Mouse (Mus musculus) MEL (cell line): Measurements from ENCODE around the gene Pax4. TPM values are rescaled to one million over a fixed set of nuclear protein-coding genes. Genes with fewer than 3 reads are reported as not detected.

ENCODE experiments used
- DNase-seq: peaks from one replicate; pipeline ENCODE4 v3.0.0; 2011; ENCODE audit warnings: low read depth, low spot score
- H3K27ac ChIP-seq: 2 replicates; pipeline ENCODE4 v1.5.1; 2012; ENCODE audit warnings: low read depth, mild to moderate bottlenecking, control low read depth, low read length, moderate library complexity; ENCODE audit not compliant: control insufficient read depth
- H3K27me3 ChIP-seq, 2 experiments: fragments of 150-350 bp in 1 of 2; sonication (generic) in 1 of 2; 2 replicates each; pipeline ENCODE4 v1.6.1; 2012; ENCODE audit warnings: low read length in 2 of 2, mild to moderate bottlenecking in 2 of 2, improper control_type of control experiment in 1 of 2, moderate library complexity in 1 of 2; ENCODE audit not compliant: insufficient read depth in 2 of 2, control insufficient read depth in 1 of 2
- H3K36me3 ChIP-seq, 2 experiments: 2 replicates each; pipeline ENCODE4 v1.6.1; 2012 to 2014; ENCODE audit warnings: low read length in 2 of 2, improper control_type of control experiment in 1 of 2, inconsistent platforms in 1 of 2, mild to moderate bottlenecking in 1 of 2; ENCODE audit not compliant: insufficient read depth in 2 of 2, control insufficient read depth in 1 of 2
- H3K4me1 ChIP-seq, 2 experiments: fragments of 150-350 bp in 1 of 2; sonication (generic) in 1 of 2; 2 replicates each; pipeline ENCODE4 v1.6.1; 2012; ENCODE audit warnings: low read length in 2 of 2, improper control_type of control experiment in 1 of 2, mild to moderate bottlenecking in 1 of 2; ENCODE audit not compliant: insufficient read depth in 2 of 2, control insufficient read depth in 1 of 2
- H3K4me3 ChIP-seq, 2 experiments: fragments of 150-350 bp in 1 of 2; sonication (generic) in 1 of 2; 2 replicates each; pipeline ENCODE4 v1.5.1; 2012; ENCODE audit warnings: low read depth in 2 of 2, low read length in 2 of 2, mild to moderate bottlenecking in 2 of 2, moderate library complexity in 2 of 2, control low read depth in 1 of 2, improper control_type of control experiment in 1 of 2; ENCODE audit not compliant: control insufficient read depth in 1 of 2, insufficient read depth in 1 of 2
- H3K79me2 ChIP-seq: 2 replicates; pipeline ENCODE4 v1.6.1; 2012; ENCODE audit warnings: mild to moderate bottlenecking, low read length, moderate library complexity; ENCODE audit not compliant: control insufficient read depth, poor library complexity, insufficient read depth
- H3K9ac ChIP-seq: 2 replicates; pipeline ENCODE4 v1.6.1; 2012; ENCODE audit warnings: low read depth, mild to moderate bottlenecking, control low read depth, low read length, moderate library complexity; ENCODE audit not compliant: control insufficient read depth, poor library complexity, severe bottlenecking
- H3K9me3 ChIP-seq: fragments of 150-350 bp; sonication (generic); replicated peaks from 2 replicates; pipeline ENCODE4 v1.6.1; 2012; ENCODE audit warnings: mild to moderate bottlenecking, low read length, improper control_type of control experiment, moderate library complexity; ENCODE audit not compliant: insufficient read depth
- BHLHE40 ChIP-seq: IDR thresholded peaks from 2 replicates; pipeline ENCODE4 v1.6.1; 2012; ENCODE audit warnings: low read depth, mild to moderate bottlenecking, inconsistent platforms, low read length, improper control_type of control experiment, borderline replicate concordance
- CHD1 ChIP-seq: IDR thresholded peaks from 2 replicates; pipeline ENCODE4 v1.6.1; 2012; ENCODE audit warnings: low read depth, mild to moderate bottlenecking, inconsistent platforms, low read length, improper control_type of control experiment
- CHD2 ChIP-seq: IDR thresholded peaks from 2 replicates; pipeline ENCODE4 v1.6.1; 2011; ENCODE audit warnings: low read length, improper control_type of control experiment
- ELF1 ChIP-seq: IDR thresholded peaks from 2 replicates; pipeline ENCODE4 v1.6.1; 2014; ENCODE audit warnings: low read depth, mild to moderate bottlenecking, inconsistent platforms, low read length, improper control_type of control experiment, moderate library complexity
- ETS1 ChIP-seq: IDR thresholded peaks from 2 replicates; pipeline ENCODE4 v1.6.1; 2012; ENCODE audit warnings: low read depth, mild to moderate bottlenecking, inconsistent platforms, low read length, improper control_type of control experiment, moderate library complexity
- GABPA ChIP-seq: IDR thresholded peaks from 2 replicates; pipeline ENCODE4 v1.6.1; 2012; ENCODE audit warnings: low read depth, mild to moderate bottlenecking, inconsistent platforms, low read length, improper control_type of control experiment, moderate library complexity
- HCFC1 ChIP-seq: IDR thresholded peaks from 2 replicates; pipeline ENCODE4 v1.6.1; 2012; ENCODE audit warnings: low read depth, mild to moderate bottlenecking, inconsistent platforms, low read length, improper control_type of control experiment, moderate library complexity
- MAFK ChIP-seq: IDR thresholded peaks from 2 replicates; pipeline ENCODE4 v1.6.1; 2011; ENCODE audit warnings: low read depth, mild to moderate bottlenecking, low read length, improper control_type of control experiment, borderline replicate concordance
- MEF2A ChIP-seq: IDR thresholded peaks from 2 replicates; pipeline ENCODE4 v1.6.1; 2014; ENCODE audit warnings: low read depth, mild to moderate bottlenecking, inconsistent platforms, low read length, improper control_type of control experiment; ENCODE audit not compliant: poor library complexity, insufficient replicate concordance, severe bottlenecking; ENCODE audit errors: extremely low read depth
- MYB ChIP-seq: IDR thresholded peaks from 2 replicates; pipeline ENCODE4 v1.6.1; 2011; ENCODE audit warnings: mild to moderate bottlenecking, low read depth, low read length, improper control_type of control experiment
- MYC ChIP-seq: IDR thresholded peaks from 2 replicates; pipeline ENCODE4 v1.6.1; 2011; ENCODE audit warnings: low read depth, mild to moderate bottlenecking, low read length, improper control_type of control experiment, moderate library complexity
- POLR2A ChIP-seq, 2 experiments: IDR thresholded peaks; 2 replicates each; pipeline ENCODE4 v1.6.1; 2011 to 2012; ENCODE audit warnings: low read length in 2 of 2, mild to moderate bottlenecking in 2 of 2, control low read depth in 1 of 2, improper control_type of control experiment in 1 of 2, low read depth in 1 of 2, moderate library complexity in 1 of 2; ENCODE audit not compliant: control insufficient read depth in 1 of 2, insufficient read depth in 1 of 2, poor library complexity in 1 of 2
- POLR2AphosphoS2 ChIP-seq: IDR thresholded peaks from 2 replicates; pipeline ENCODE4 v1.6.1; 2011; ENCODE audit warnings: low read length, improper control_type of control experiment
- SMC3 ChIP-seq: IDR thresholded peaks from 2 replicates; pipeline ENCODE4 v1.6.1; 2011; ENCODE audit warnings: low read depth, low read length, improper control_type of control experiment
- TAL1 ChIP-seq: IDR thresholded peaks from 2 replicates; pipeline ENCODE4 v1.6.1; 2012; ENCODE audit warnings: mild to moderate bottlenecking, inconsistent platforms, low read length, moderate library complexity, mixed read lengths
- TCF12 ChIP-seq: IDR thresholded peaks from 2 replicates; pipeline ENCODE4 v1.6.1; 2014; ENCODE audit warnings: low read depth, mild to moderate bottlenecking, inconsistent platforms, low read length, improper control_type of control experiment, moderate library complexity
- USF1 ChIP-seq: IDR thresholded peaks from 2 replicates; pipeline ENCODE4 v1.6.1; 2014; ENCODE audit warnings: low read depth, mild to moderate bottlenecking, inconsistent platforms, low read length, improper control_type of control experiment, moderate library complexity
- USF2 ChIP-seq, 2 experiments: IDR thresholded peaks; 2 replicates each; pipeline ENCODE4 v1.6.1; 2011 to 2012; ENCODE audit warnings: improper control_type of control experiment in 2 of 2, low read length in 2 of 2, borderline replicate concordance in 1 of 2, inconsistent platforms in 1 of 2, low read depth in 1 of 2, mild to moderate bottlenecking in 1 of 2; ENCODE audit not compliant: insufficient read depth in 1 of 2
- ZMIZ1 ChIP-seq: IDR thresholded peaks from 2 replicates; pipeline ENCODE4 v1.6.1; 2012; ENCODE audit warnings: low read depth, mild to moderate bottlenecking, inconsistent platforms, low read length, improper control_type of control experiment, moderate library complexity
- ZNF384 ChIP-seq: IDR thresholded peaks from 2 replicates; pipeline ENCODE4 v1.6.1; 2012; ENCODE audit warnings: low read depth, mild to moderate bottlenecking, inconsistent platforms, low read length, improper control_type of control experiment
- polyA plus RNA-seq, 2 experiments: library from polyadenylated mRNA; stranded (reverse) in 1 of 2; unstranded in 1 of 2; fragments of >175 nt in 1 of 2; fragments of >200 nt in 1 of 2; gene quantifications; 2 replicates each; pipeline versions ENCODE4 v1.2.1 to v1.2.4; 2012; ENCODE audit warnings: low replicate concordance in 2 of 2, low read depth in 1 of 2; ENCODE audit not compliant: insufficient read length in 2 of 2, insufficient read depth in 1 of 2, missing spikeins in 1 of 2
- total RNA-seq: library from RNA; depleted of rRNA; stranded (reverse); fragments of 300-350 nt; gene quantifications from 2 replicates; pipeline ENCODE4 v1.2.3, GENCODE M21; 2012

The Pax4 gene
- total and polyA plus RNA-seq, 3 experiments: not detected

GRCm38 (mm10) chr6:28488204-28488851, 39.2 kb upstream of the Pax4 start:
- Histone ChIP-seq H3K4me3 (no peak overlapping the region), H3K4me1 (peaks cover 17 to 18% of the 10 kb centered on the region in 2 experiments), H3K9ac (no peak overlapping the region), H3K27me3 (no peaks in the 10 kb centered on the region), H3K9me3 (no peaks in the 10 kb centered on the region), H3K79me2 (peaks cover 66% of the 10 kb centered on the region), H3K36me3 (peaks cover 44 to 46% of the 10 kb centered on the region in 2 experiments)
- DNase-seq: no peak
- no peak for TF ChIP-seq POLR2AphosphoS2
- TF ChIP-seq MEF2A: no peak
- TF ChIP-seq USF1: no peak
- TF ChIP-seq SMC3: no peak
- no peak for TF ChIP-seq TAL1
- TF ChIP-seq MYB: no peak
- TF ChIP-seq POLR2A (IDR thresholded peaks at IDR 0.05; ENCODE audit: control insufficient read depth in 1 of 2, insufficient read depth in 1 of 2, low read depth in 1 of 2, low read length in 2 of 2, poor library complexity in 1 of 2): no peak
- TF ChIP-seq USF2 (IDR thresholded peaks at IDR 0.05; ENCODE audit: borderline replicate concordance in 1 of 2, insufficient read depth in 1 of 2, low read depth in 1 of 2, low read length in 2 of 2): no peak
- TF ChIP-seq, all 39 proteins: peak for 0
- no peak overlapping the region for H3K27ac ChIP-seq

GRCm38 (mm10) chr6:28486905-28487304, 37.8 kb upstream of the Pax4 start:
- Histone ChIP-seq H3K79me2 (peaks cover 74% of the 10 kb centered on the region), H3K9me3 (no peaks in the 10 kb centered on the region), H3K9ac (no peak overlapping the region), H3K4me1 (peaks cover 21 to 29% of the 10 kb centered on the region in 2 experiments), H3K27me3 (no peaks in the 10 kb centered on the region), H3K36me3 (peaks cover 40 to 57% of the 10 kb centered on the region in 2 experiments), H3K27ac (no peak overlapping the region), H3K4me3 (no peak overlapping the region)
- DNase-seq: no peak
- no peak for TF ChIP-seq ZMIZ1
- no peak for TF ChIP-seq MYC
- TF ChIP-seq TCF12: no peak
- TF ChIP-seq MAFK: no peak
- TF ChIP-seq ETS1: no peak
- TF ChIP-seq GABPA: no peak
- no peak for TF ChIP-seq HCFC1
- TF ChIP-seq CHD1: no peak
- no peak for TF ChIP-seq BHLHE40
- no peak for TF ChIP-seq ELF1
- TF ChIP-seq SMC3: no peak
- TF ChIP-seq CHD2: no peak
- TF ChIP-seq ZNF384: no peak
